Mouse (Mus musculus) erythroblast, embryonic 14.5 days (primary cell): ENCODE data around the gene Enho.
"Not testable (repeated sequence)": the region's sequence is repeated elsewhere in the genome, so short reads cannot be mapped to it uniquely, and the experiment has no call there.

Experiments
- GATA1 ChIP-seq: IDR thresholded peaks from 2 replicates; pipeline ENCODE4 v1.6.1; 2012; ENCODE audit warnings: low read length, inconsistent platforms, mixed read lengths
- TAL1 ChIP-seq: IDR thresholded peaks from 3 replicates; pipeline ENCODE4 v1.6.1; 2012; ENCODE audit warnings: low read length, inconsistent platforms, mixed read lengths

DNA sequence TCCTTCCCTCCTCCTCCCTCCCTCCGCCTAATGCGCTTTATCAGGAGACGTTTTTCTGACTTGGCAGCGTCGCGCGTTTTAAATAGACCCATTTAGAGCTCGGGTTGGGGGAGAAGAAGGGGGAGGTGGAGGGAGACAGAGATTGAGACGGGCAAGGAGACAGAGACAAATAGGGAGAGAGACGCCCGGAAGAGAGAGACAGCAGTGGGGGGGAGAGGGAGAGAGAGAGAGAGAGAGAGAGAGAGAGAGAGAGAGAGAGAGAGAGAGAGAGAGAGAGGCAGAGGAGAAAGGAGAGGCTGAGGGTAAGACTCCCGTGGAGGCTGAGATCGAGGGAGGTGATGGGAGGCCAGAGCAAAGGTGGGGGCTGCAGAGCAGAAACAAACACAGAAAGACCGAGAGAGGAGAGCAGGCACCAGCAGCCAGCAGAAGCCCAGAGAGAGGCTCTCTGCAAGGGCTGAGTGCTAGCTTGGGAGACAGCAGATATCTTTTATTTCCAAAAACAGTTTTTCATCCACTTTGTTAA lies 44.9 kb upstream of the Enho start:
- not testable (repeated sequence) for TF ChIP-seq GATA1, TAL1
